Mouse (Mus musculus): ENCODE data around the gene Sgk1.

DNA sequence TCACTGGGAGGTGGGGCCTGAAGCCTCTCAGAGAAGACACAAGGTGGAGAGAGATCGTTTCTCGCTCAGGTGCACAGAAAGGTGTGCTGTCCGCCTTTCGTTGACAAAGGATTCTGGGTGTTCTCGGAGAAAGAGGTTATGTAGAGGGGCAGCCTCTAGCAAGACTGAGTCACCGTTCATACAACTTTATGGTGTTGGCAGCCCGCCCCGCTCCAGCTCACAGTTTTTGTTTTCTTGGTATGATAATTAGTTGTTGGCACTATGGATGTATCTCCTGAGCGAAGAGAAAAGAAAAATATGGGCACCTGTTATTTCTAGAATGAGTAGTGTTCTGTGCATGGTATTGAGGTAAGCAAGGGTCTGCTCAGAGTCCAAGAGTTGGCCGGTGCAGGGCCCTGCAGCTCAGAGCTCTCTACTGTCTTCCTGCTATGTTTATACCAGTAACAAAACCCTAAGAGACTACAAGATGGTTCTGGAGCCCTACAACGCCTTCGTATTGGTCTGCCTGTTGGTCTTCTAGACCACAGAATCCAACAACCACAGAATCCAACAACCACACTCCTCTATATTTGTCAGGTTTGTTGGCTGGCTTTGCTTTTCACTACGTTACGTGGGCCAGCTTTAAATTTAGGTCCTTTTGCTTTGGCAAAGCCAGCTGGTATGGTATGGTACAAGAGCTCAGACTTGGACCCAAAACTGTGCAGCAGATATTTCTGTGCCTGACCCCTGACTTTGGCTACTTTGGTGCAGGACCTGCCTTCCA lies 28.2 kb upstream of the Sgk1 start:
- TF ChIP-seq E2F4 (IDR thresholded peaks at IDR 0.05; ENCODE audit: insufficient read depth), result no peak
- no peak for TF ChIP-seq POLR2A (IDR thresholded peaks at IDR 0.05; ENCODE audit: insufficient read length, low read depth)
- no peak for TF ChIP-seq MYOD1 (IDR thresholded peaks at IDR 0.05; ENCODE audit: control insufficient read depth in 1 of 3, insufficient read length in 2 of 3, low read depth in 2 of 3)
- no peak for TF ChIP-seq USF1 (IDR thresholded peaks at IDR 0.05; ENCODE audit: low read depth)
- TF ChIP-seq MAX (IDR thresholded peaks at IDR 0.05; ENCODE audit: low read depth), result no peak
- TF ChIP-seq SRF (IDR thresholded peaks at IDR 0.05; ENCODE audit: control insufficient read depth, insufficient read length, low read depth), result no peak
- TF ChIP-seq TCF3 (IDR thresholded peaks at IDR 0.05; ENCODE audit: insufficient read length, low read depth), result no peak
- TF ChIP-seq TCF12 (IDR thresholded peaks at IDR 0.05; ENCODE audit: insufficient read depth, poor library complexity, severe bottlenecking), result no peak
- TF ChIP-seq POLR2AphosphoS2 (IDR thresholded peaks at IDR 0.05; ENCODE audit: insufficient read length, low read depth), result no peak
- no peak for TF ChIP-seq CEBPB (IDR thresholded peaks at IDR 0.05; ENCODE audit: insufficient read depth, poor library complexity, severe bottlenecking)
- TF ChIP-seq REST (IDR thresholded peaks at IDR 0.05; ENCODE audit: insufficient read depth, insufficient read length), result no peak

All from myocyte (in vitro differentiated cells).